Mouse (Mus musculus): ENCODE data around the gene Atrip.

DNA sequence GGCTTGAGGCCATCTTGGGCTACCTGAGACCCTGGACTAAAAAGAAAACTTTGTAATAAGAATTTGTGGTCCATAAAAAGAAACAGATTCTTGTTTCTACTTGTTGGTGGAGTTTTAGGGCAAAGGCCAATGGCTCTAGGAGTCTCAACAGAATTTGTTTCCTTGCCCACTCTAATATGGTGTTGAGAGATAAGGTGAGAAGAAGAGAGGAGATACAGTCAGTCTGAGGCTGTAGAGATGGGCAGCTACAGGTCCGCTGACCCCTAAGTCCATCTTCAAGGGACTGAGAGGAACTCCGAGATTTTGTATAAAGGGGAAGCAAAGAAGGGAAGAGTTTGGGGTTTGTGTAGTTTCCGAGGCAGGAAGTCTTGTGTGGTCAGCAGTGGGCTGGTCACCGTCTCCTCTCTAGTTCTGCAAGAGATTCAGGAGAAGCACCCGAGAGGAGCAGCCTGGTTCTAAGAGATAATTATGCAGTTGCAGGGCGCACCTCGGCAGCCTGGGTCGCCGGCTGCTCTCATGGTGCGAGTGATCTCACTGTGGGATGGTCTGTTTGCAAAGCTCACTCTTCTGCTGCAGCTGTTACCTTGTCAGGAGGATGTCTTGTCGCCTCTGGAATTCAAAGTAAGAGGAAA, 56.8 kb downstream of the Atrip start:
- no peak for TF ChIP-seq CTCF (IDR thresholded peaks at IDR 0.05; ENCODE audit: borderline replicate concordance, insufficient read depth, low read length)
- TF ChIP-seq POLR2A (IDR thresholded peaks at IDR 0.05; ENCODE audit: low read depth, low read length) = no peak

Measured in embryonic fibroblast, embryonic 13.5 days (primary cell).